Mouse (Mus musculus) erythroblast, embryonic 14.5 days (primary cell): ENCODE results near the gene Bsdc1. TPM values are rescaled to one million over a fixed set of nuclear protein-coding genes. Genes with fewer than 3 reads are reported as not detected.
A peak's percentile ranks its signal among the peaks of the same experiment; 100 is the strongest.

Experiments used
- H3K27me3 ChIP-seq: 2 replicates; pipeline ENCODE4 v1.6.1; 2012; ENCODE audit warnings: inconsistent platforms; ENCODE audit not compliant: control insufficient read depth
- H3K36me3 ChIP-seq: 2 replicates; pipeline ENCODE4 v1.6.1; 2012; ENCODE audit warnings: mild to moderate bottlenecking, inconsistent platforms; ENCODE audit not compliant: control insufficient read depth
- H3K4me1 ChIP-seq: 2 replicates; pipeline ENCODE4 v1.6.1; 2012; ENCODE audit warnings: inconsistent platforms; ENCODE audit not compliant: control insufficient read depth
- H3K4me3 ChIP-seq: replicated peaks from 2 replicates; pipeline ENCODE3; 2012; ENCODE audit warnings: moderate library complexity, mild to moderate bottlenecking, inconsistent platforms
- H3K9me3 ChIP-seq: 2 replicates; pipeline ENCODE4 v1.6.1; 2012; ENCODE audit warnings: low read length, inconsistent platforms, mixed read lengths; ENCODE audit not compliant: control insufficient read depth
- GATA1 ChIP-seq: IDR thresholded peaks from 2 replicates; pipeline ENCODE4 v1.6.1; 2012; ENCODE audit warnings: low read length, inconsistent platforms, mixed read lengths
- TAL1 ChIP-seq: IDR thresholded peaks from 3 replicates; pipeline ENCODE4 v1.6.1; 2012; ENCODE audit warnings: low read length, inconsistent platforms, mixed read lengths
- polyA plus RNA-seq: library from polyadenylated mRNA; stranded (reverse); fragments of >175 nt; gene quantifications from 2 replicates; pipeline ENCODE4 v1.2.3, GENCODE M21; 2012

Gene Bsdc1
- polyA plus RNA-seq, 1 experiment, result 92.9 TPM

DNA sequence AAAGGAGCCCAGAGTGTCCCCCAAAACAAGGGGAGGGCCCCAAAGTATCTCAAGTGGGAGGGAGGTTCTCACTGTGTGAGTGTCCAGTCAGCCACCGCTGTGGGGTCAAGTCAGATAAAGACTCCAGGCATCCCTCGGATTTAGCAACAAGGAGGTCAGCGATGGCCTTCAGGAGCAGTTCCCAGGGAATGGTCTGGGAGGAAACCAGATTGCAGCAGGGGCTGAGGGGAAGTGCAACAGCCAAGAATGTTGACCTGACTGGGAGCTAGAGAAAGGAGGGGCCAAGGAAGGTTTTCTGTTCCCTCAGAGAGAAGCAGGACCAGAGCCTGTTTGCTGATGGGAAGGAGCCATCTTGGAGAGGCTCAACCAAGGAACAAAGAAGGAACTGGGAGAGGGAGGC, 37.6 kb downstream of the Bsdc1 start:
- Histone ChIP-seq H3K36me3 (no peaks in the 10 kb centered on the region), H3K4me1 (peaks cover 14% of the 10 kb centered on the region), H3K27me3 (peaks cover 87% of the 10 kb centered on the region), H3K9me3 (no peaks in the 10 kb centered on the region), H3K4me3 (no peak overlapping the region)
- TF ChIP-seq TAL1 (no peak), GATA1 (no peak)

- Histone ChIP-seq H3K4me1 (peaks cover 10% of the 10 kb centered on the region), H3K36me3 (no peaks in the 10 kb centered on the region), H3K9me3 (no peaks in the 10 kb centered on the region), H3K4me3 (peak overlapping the region; percentile 65), H3K27me3 (peaks cover 82% of the 10 kb centered on the region)
- TF ChIP-seq TAL1 (no peak), GATA1 (no peak)
Observed at GRCm38 (mm10) chr4:129500017-129500416, 38.6 kb downstream of the Bsdc1 start.

DNA sequence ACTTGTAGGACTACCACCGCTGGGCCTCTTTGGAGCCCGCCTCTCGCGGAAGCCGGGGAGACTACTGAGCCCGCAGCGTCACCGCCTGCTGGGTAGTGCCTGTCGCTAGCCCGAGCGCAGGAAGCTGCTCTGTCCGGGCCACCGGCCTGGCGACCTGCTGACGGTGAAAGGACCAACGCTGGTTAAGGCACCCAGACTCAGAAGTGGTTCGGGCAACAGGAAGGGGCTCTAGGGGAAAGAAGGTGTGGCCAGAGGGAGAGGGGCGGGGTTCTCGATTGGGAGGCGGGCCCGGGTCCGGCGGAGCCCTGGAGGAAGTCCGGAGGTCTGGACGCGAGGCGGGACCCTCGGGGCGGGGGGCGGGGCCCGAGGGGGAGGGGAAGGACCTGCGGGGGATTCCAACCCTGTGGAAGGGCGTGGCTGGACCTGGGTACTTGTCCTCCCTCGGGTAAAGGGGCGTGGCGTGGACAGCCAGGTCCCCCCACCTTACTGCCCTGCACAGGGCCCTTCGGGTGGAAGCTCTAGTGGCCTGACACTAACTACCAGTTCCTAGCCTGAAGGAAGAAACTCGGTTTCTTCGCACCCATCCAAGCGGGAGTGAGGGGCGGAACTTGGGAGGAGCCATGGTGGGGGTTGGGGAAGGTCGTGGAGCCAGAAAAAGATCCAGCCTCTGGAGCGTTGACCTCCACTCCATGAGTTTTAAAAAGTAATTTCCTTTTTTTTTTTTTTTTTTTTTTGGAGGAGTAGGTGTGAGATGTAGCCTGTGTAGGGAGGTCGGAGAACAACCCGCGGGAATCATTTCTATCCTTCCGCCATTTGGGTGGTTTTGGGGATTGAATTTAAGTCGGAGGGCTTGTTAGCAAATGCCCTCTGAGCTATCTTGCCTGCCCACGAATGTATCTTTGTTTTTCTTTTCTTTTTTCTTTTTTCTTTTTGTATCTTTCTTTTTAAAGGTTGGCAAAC, 39.5 kb downstream of the Bsdc1 start:
- Histone ChIP-seq H3K4me3 (peak overlapping the region; percentile 65), H3K27me3 (peaks cover 77% of the 10 kb centered on the region), H3K4me1 (peaks cover 10% of the 10 kb centered on the region), H3K36me3 (no peaks in the 10 kb centered on the region), H3K9me3 (no peaks in the 10 kb centered on the region)
- no peak for TF ChIP-seq TAL1
- no peak for TF ChIP-seq GATA1

- H3K4me3 ChIP-seq, result no peak overlapping the region
- H3K36me3 ChIP-seq, result no peaks in the 10 kb centered on the region
- H3K4me1 ChIP-seq, result peaks cover 10% of the 10 kb centered on the region
- H3K9me3 ChIP-seq, result no peaks in the 10 kb centered on the region
- H3K27me3 ChIP-seq, result peaks cover 62% of the 10 kb centered on the region
- TF ChIP-seq GATA1 (no peak), TAL1 (no peak)
Observed at GRCm38 (mm10) chr4:129502327-129502888, 41.0 kb downstream of the Bsdc1 start.

- TF ChIP-seq GATA1 (no peak), TAL1 (no peak)
- Histone ChIP-seq H3K9me3 (no peaks in the 10 kb centered on the region), H3K36me3 (no peaks in the 10 kb centered on the region), H3K4me3 (no peak overlapping the region), H3K27me3 (peaks cover 59% of the 10 kb centered on the region), H3K4me1 (peaks cover 12% of the 10 kb centered on the region)
Observed at GRCm38 (mm10) chr4:129502901-129503444, 41.6 kb downstream of the Bsdc1 start.

DNA sequence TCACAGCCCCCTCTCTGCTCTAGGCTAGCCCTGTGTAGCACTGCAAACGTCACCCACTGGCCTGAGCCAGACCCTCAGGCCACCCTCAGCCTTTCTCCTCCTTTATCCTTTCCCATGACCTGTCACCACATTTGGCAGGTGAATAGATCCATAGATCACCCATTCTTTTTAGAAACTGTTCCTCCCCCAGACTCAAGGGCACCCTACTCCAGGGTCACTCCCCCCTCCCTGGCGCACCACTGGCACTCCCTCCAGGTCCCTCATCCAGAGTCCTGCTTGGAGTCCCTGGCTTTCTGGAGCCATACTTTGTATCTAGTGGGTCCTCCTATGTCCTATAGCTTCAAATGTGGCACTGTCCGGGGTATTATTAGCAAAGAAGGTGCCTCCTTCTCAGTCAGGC, 44.1 kb downstream of the Bsdc1 start:
- H3K9me3 ChIP-seq, result no peaks in the 10 kb centered on the region
- H3K4me1 ChIP-seq, result peaks cover 7% of the 10 kb centered on the region
- H3K27me3 ChIP-seq, result peaks cover 55% of the 10 kb centered on the region
- TF ChIP-seq GATA1 (no peak), TAL1 (no peak)
- no peaks in the 10 kb centered on the region for H3K36me3 ChIP-seq
- no peak overlapping the region for H3K4me3 ChIP-seq

GRCm38 (mm10) chr4:129507434-129508236, 46.3 kb downstream of the Bsdc1 start:
- peaks cover 57% of the 10 kb centered on the region for H3K27me3 ChIP-seq

DNA sequence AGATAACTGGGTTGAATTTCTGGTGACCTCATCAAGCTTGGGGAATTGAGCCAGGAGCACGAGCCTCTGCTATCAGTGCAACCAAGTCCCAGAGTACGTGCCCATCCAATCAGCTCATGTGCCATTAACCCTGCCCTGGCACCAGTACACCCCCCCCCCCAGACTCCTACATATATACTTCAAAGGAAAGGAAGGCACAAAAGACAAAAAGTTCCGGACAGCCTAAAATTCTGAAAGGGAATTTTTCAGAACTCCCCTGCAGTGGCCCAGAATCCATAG, 46.8 kb downstream of the Bsdc1 start:
- Histone ChIP-seq H3K27me3 (peaks cover 57% of the 10 kb centered on the region), H3K4me1 (peaks cover 5% of the 10 kb centered on the region), H3K9me3 (no peaks in the 10 kb centered on the region), H3K4me3 (no peak overlapping the region), H3K36me3 (no peaks in the 10 kb centered on the region)
- no peak for TF ChIP-seq GATA1
- no peak for TF ChIP-seq TAL1

More at GRCm38 (mm10) chr4:129507434-129508236, 46.3 kb downstream of the Bsdc1 start:
- Histone ChIP-seq H3K36me3 (no peaks in the 10 kb centered on the region), H3K4me1 (peaks cover 1% of the 10 kb centered on the region; the same call in 1 of the 2 replicates), H3K4me3 (no peak overlapping the region), H3K9me3 (no peaks in the 10 kb centered on the region)
- TF ChIP-seq TAL1, result no peak
